Mouse (Mus musculus) hindbrain, embryonic 12.5 days (tissue): ENCODE measurements around the gene Kcne3. TPM values are rescaled to one million over a fixed set of nuclear protein-coding genes. Genes with fewer than 3 reads are reported as not detected.
A peak's percentile ranks its signal among the peaks of the same experiment; 100 is the strongest.

Experiments
- ATAC-seq: fragments of 200-750 bp; cut with Nextera tagmentation; 2 replicates; pipeline ENCODE4 v1.8.0; 2017; ENCODE audit warnings: moderate TSS enrichment; ENCODE audit not compliant: low FRiP score
- H3K27ac ChIP-seq: fragments of 300-500 bp; sonication (generic); 2 replicates; pipeline ENCODE4 v1.5.1; 2016; ENCODE audit warnings: mild to moderate bottlenecking
- H3K27me3 ChIP-seq: fragments of 300-500 bp; sonication (generic); 2 replicates; pipeline ENCODE4 v1.6.1; 2016; ENCODE audit warnings: mild to moderate bottlenecking
- H3K36me3 ChIP-seq: fragments of 300-500 bp; sonication (generic); 2 replicates; pipeline ENCODE4 v1.6.1; 2016; ENCODE audit warnings: mild to moderate bottlenecking
- H3K4me1 ChIP-seq: fragments of 300-500 bp; sonication (generic); 2 replicates; pipeline ENCODE4 v1.6.1; 2016
- H3K4me2 ChIP-seq: fragments of 300-500 bp; sonication (generic); replicated peaks from 2 replicates; pipeline ENCODE4 v1.6.1; 2016; ENCODE audit warnings: mild to moderate bottlenecking
- H3K4me3 ChIP-seq: fragments of 300-500 bp; sonication (generic); 2 replicates; pipeline ENCODE4 v1.5.1; 2016; ENCODE audit warnings: mild to moderate bottlenecking
- H3K9ac ChIP-seq: fragments of 300-500 bp; sonication (generic); 2 replicates; pipeline ENCODE4 v1.6.1; 2016; ENCODE audit warnings: mild to moderate bottlenecking, moderate library complexity
- H3K9me3 ChIP-seq: fragments of 300-500 bp; sonication (generic); replicated peaks from 2 replicates; pipeline ENCODE4 v1.6.1; 2016; ENCODE audit warnings: mild to moderate bottlenecking
- WGBS: fragments of 180-500 bp; shearing (Covaris S2); methylation state at CpG from one replicate; pipeline ENCODE4 v1.1.7; 2016; 5-methylcytosine and 5-hydroxymethylcytosine counted together
- polyA plus RNA-seq: library from polyadenylated mRNA; unstranded; fragments of >200 nt; fragmentation: Nextera tagmentation; extraction: Ambion mirVana; gene quantifications from 2 replicates; pipeline ENCODE4 v1.2.1, GENCODE M21; 2016

The Kcne3 gene
- polyA plus RNA-seq, 1 experiment from 2014 or later: 4.7 TPM

DNA sequence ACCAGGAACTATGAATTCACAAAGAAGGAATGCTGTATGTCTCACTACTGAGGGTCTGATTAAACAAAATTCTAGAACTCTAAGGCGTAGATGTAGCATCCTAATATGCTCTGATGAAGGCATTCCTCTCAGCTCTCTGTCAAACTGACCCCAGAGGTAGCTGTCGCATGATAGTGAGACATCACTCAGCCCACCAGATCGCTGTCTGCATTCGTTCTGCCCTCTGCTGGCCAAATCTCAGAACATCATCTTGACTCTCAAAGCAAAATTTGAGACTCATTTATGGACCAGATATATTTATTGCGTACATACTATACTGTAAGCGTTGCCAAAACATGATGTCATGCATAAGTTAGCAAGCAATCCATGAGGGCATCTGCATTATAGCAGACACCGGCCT, 11.3 kb downstream of the Kcne3 start:
- 24% methylated on average over 7 of the region's 7 CpGs for WGBS
- H3K27ac ChIP-seq: no peak overlapping the region
- peaks cover 7% of the 10 kb centered on the region for H3K27me3 ChIP-seq
- H3K36me3 ChIP-seq: no peaks in the 10 kb centered on the region
- no peak overlapping the region for H3K4me3 ChIP-seq
- no peak overlapping the region for H3K9ac ChIP-seq
- H3K9me3 ChIP-seq: no peaks in the 10 kb centered on the region
- H3K4me1 ChIP-seq: no peaks in the 10 kb centered on the region
- ATAC-seq: no peak
- no peak overlapping the region for H3K4me2 ChIP-seq

DNA sequence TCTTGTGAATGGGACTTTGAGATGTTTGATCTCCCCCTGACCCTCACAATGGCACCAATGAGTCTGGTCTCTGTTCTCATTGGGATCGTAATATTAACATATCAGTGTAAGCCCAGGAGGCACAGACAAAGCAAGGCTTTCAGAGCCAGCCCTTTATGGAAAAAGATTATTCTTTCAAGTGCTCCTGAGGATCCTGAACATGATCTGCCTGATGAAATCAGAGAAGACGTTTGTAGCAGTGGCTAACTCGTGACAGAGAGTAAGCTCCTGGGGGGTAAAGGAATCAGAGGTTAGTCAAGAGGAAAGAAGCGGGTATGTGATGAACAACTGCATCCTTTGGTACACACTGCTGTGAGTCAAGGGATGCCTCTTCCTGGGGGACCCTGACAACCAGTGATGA, 13.9 kb downstream of the Kcne3 start:
- Histone ChIP-seq H3K36me3 (no peaks in the 10 kb centered on the region), H3K4me1 (no peaks in the 10 kb centered on the region), H3K27ac (no peak overlapping the region), H3K9me3 (no peaks in the 10 kb centered on the region), H3K27me3 (peaks cover 7% of the 10 kb centered on the region), H3K4me3 (no peak overlapping the region), H3K9ac (no peak overlapping the region), H3K4me2 (no peak overlapping the region)
- no peak for ATAC-seq
- WGBS: 44% methylated on average over 4 of the region's 4 CpGs

DNA sequence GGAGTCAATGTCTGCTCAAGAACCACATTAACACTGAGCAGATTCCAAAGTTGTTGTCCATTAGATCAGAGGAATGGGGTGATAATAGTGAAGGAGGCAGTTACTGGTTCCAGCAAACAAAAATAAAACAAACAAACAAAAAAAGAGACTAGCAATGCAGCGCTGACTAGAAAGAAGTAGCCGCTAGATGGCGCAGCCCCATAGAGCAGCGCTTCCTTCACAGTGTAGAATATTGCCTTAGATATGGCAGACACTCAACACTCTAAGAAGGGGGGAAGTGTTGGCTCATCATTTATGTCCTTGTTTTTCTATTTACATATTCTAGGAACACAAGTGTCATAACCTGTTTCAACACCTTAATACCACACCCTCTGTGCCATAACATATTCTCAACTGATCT, 14.5 kb downstream of the Kcne3 start:
- 5% methylated on average over 4 of the region's 4 CpGs for WGBS
- Histone ChIP-seq H3K9ac (no peak overlapping the region), H3K36me3 (no peaks in the 10 kb centered on the region), H3K9me3 (no peaks in the 10 kb centered on the region), H3K27ac (no peak overlapping the region), H3K27me3 (peaks cover 7% of the 10 kb centered on the region), H3K4me1 (no peaks in the 10 kb centered on the region), H3K4me2 (no peak overlapping the region), H3K4me3 (no peak overlapping the region)
- peak; percentile 43; the same call in 1 of the 2 replicates for ATAC-seq

DNA sequence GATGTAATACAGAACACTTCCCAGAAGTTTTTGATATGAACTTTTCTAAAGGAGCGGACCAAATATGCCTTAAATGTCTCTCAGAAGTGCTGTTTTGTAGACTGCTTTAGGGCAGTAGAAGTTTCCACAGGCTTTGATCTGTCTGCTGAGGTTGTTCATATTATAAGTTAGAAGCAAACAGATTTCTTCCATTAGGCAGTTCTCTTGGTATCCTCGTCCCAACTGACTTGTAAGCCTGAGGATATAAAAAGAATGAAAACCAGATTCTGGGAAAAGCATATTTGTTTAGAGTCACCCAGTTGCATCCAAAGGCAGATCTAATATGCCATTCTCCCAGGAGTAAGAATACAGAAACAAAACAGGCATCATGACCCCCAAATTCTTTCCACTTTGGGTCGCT, 24.9 kb downstream of the Kcne3 start:
- no peaks in the 10 kb centered on the region for H3K9me3 ChIP-seq

DNA sequence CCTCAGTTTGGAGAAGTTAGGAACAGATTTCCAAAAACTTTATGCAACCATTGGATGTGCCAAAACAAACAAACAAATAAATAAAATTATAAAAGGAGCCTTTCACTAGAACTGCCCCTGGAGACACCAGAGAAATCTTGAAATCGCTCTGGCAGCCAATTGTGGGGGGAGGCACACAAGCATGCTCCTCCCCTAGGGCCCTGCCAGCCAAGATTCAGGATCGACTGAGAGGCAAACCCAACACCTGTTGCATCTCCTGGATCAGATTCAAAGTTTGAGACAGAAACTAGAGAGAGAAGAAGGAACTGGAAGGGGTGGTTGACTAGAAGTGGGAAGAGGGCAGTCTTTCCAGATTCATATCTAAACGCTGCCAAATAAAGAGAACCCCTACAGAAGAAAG, 27.3 kb downstream of the Kcne3 start:
- WGBS: 74% methylated on average over 3 of the region's 3 CpGs
- Histone ChIP-seq H3K27me3 (no peaks in the 10 kb centered on the region), H3K9ac (no peak overlapping the region)

More for the DNA sequence above, 24.9 kb downstream of the Kcne3 start:
- Histone ChIP-seq H3K36me3 (no peaks in the 10 kb centered on the region), H3K27ac (no peak overlapping the region), H3K27me3 (no peaks in the 10 kb centered on the region), H3K9ac (no peak overlapping the region), H3K4me1 (no peaks in the 10 kb centered on the region), H3K4me3 (no peak overlapping the region), H3K4me2 (no peak overlapping the region)
- WGBS: 92% methylated on average over 3 of the region's 3 CpGs
- ATAC-seq: no peak

DNA sequence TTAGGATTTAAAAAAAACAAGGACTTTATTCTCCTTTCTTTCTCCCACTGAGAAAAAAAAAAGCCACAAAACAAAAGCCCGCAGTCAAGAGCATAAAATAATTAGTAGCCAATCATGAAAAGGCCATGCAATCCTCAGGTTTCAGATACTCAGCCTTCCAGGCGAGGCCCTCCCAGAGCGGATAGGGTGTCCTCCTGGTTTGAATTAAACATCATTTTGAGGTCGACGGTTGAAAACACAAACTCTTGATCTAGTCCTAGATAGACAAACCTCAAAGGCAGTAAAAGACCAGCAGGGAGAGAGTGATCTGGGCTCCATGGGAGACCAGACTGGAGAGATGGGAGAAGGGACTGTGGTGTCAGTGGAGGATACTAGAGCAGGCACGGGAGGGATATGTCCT, 28.6 kb downstream of the Kcne3 start:
- WGBS: 74% methylated on average over 6 of the region's 6 CpGs
- Histone ChIP-seq H3K27ac (no peak overlapping the region), H3K9me3 (no peaks in the 10 kb centered on the region), H3K36me3 (no peaks in the 10 kb centered on the region), H3K9ac (no peak overlapping the region), H3K4me3 (no peak overlapping the region), H3K27me3 (no peaks in the 10 kb centered on the region), H3K4me2 (no peak overlapping the region), H3K4me1 (no peaks in the 10 kb centered on the region)
- no peak for ATAC-seq

More for the DNA sequence above, 27.3 kb downstream of the Kcne3 start:
- ATAC-seq: no peak
- no peak overlapping the region for H3K27ac ChIP-seq
- no peaks in the 10 kb centered on the region for H3K36me3 ChIP-seq
- no peak overlapping the region for H3K4me2 ChIP-seq
- H3K9me3 ChIP-seq: no peaks in the 10 kb centered on the region
- no peaks in the 10 kb centered on the region for H3K4me1 ChIP-seq
- no peak overlapping the region for H3K4me3 ChIP-seq

DNA sequence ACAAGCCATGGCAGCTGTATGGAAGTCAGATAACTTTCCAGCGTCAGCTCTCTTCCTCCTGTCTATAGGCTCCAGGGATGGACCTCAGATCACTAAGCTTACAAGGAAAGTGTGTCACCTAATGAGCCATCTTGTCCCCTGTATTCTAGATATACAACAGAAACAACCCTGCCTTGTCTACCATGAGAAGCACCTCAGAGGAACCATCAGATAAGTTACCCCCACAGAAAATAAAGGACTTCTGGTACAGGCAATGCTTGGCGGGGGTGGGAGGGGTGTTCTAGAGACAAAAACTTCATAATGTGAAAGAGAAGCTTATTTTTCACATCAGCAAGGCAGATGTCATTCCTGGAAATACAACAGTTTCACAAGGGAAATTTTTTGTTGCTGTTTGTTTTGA, 29.8 kb downstream of the Kcne3 start:
- Histone ChIP-seq H3K36me3 (no peaks in the 10 kb centered on the region), H3K9me3 (no peaks in the 10 kb centered on the region), H3K4me2 (no peak overlapping the region), H3K4me1 (no peaks in the 10 kb centered on the region), H3K9ac (no peak overlapping the region), H3K27ac (no peak overlapping the region), H3K4me3 (no peak overlapping the region), H3K27me3 (no peaks in the 10 kb centered on the region)
- no peak for ATAC-seq
- WGBS: 93% methylated on average over 2 of the region's 2 CpGs

DNA sequence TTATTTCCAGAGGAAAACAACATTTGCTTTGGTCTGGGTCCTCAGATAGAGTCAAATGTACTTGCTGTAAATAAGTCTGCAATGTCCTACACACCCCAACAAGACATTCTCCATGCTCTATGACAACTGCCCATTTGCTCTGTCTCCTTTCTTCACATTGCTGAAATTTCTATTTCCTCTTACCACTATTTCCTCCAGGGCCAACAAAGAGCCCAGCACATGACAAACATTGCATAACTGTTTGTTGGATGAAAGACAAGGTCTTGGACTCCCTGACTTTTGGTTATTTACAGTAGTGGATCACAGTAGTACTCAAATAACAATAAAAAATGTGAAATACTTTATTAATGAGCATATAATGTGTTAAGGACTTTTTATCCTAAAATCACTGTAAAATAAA, 31.6 kb downstream of the Kcne3 start:
- Histone ChIP-seq H3K4me1 (no peaks in the 10 kb centered on the region), H3K9me3 (no peaks in the 10 kb centered on the region), H3K27ac (no peak overlapping the region), H3K27me3 (no peaks in the 10 kb centered on the region), H3K4me2 (no peak overlapping the region), H3K9ac (no peak overlapping the region), H3K36me3 (no peaks in the 10 kb centered on the region), H3K4me3 (no peak overlapping the region)
- ATAC-seq: no peak

DNA sequence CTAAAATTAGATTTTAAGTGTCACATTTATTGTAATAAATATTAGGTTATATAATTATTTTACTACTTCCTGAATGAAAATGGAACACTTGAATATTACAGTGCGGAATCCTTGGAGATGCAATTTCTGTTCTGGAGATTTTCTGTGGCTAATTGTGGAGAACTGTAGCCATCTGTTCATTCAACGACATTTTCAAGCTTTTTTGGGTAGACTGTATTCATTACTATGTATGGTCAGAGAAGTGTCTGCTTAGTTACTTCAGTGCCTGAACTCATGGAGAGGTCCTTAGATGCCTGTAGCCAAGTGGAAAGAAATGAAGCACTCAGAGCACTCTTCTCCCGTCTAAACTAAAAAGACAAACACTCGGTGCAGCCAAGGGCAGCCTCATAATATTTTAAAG, 38.0 kb downstream of the Kcne3 start:
- WGBS: 79% methylated on average over 4 of the region's 4 CpGs
- Histone ChIP-seq H3K4me3 (no peak overlapping the region), H3K9me3 (no peaks in the 10 kb centered on the region), H3K9ac (no peak overlapping the region), H3K27ac (no peak overlapping the region), H3K27me3 (no peaks in the 10 kb centered on the region), H3K4me1 (peaks cover 22% of the 10 kb centered on the region), H3K4me2 (no peak overlapping the region), H3K36me3 (no peaks in the 10 kb centered on the region)
- ATAC-seq: no peak

DNA sequence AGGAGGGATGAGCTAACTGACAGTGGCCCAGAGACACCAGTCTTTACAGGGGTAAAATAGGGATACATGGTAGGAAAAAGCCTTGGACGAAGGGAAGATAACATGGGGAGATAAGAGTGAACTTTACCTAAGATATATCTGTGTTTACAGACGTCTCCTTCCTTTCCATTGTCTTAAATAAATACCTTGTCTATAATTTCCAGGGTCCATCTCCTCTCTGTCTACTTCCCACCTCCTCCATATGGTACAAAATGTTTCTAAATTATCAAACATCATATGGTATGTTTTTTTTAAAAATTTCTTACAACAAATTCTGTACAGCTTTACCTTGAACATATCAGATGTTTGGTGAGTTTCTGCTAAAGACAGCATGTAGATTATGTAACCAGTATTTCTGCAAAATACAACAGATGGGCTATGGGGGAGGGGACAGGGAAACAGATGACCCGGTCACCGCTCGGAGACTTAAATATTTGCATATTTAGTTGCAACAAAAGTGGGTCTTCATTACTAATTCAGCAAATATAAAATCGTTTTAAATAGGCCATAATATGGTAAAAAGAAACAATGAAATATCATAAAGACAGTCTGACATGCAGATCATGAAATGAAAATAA, 38.9 kb downstream of the Kcne3 start:
- Histone ChIP-seq H3K9ac (no peak overlapping the region), H3K27ac (no peak overlapping the region), H3K4me3 (no peak overlapping the region), H3K36me3 (no peaks in the 10 kb centered on the region), H3K4me1 (peaks cover 22% of the 10 kb centered on the region), H3K27me3 (no peaks in the 10 kb centered on the region), H3K9me3 (no peaks in the 10 kb centered on the region), H3K4me2 (no peak overlapping the region)
- 46% methylated on average over 6 of the region's 6 CpGs for WGBS
- ATAC-seq: no peak

DNA sequence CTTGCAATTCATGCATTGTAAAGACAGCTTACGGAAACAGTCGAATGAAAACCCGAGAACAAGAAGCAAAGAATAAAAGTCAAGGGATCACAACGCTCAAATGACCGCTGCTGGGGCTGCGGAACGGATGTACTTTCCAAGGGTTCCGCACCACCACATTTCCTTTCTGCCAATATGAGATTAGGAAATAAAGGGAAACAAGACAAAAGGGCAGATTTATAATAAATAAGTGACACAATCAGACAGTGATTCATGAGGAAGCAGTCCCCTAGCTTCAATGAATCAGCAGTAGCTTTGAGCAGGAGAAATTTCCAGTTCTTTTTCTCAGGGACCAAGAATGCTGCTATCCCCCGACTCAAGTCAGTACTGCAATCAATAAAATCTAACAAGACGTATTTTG, 39.7 kb downstream of the Kcne3 start:
- H3K36me3 ChIP-seq: no peaks in the 10 kb centered on the region
- H3K9ac ChIP-seq: no peak overlapping the region
- peaks cover 22% of the 10 kb centered on the region for H3K4me1 ChIP-seq
- WGBS: 43% methylated on average over 10 of the region's 10 CpGs
- H3K4me3 ChIP-seq: no peak overlapping the region
- ATAC-seq: no peak
- peak overlapping the region; percentile 55; the same call in 1 of the 2 replicates for H3K27ac ChIP-seq
- peak overlapping the region; percentile 39 for H3K4me2 ChIP-seq
- no peaks in the 10 kb centered on the region for H3K9me3 ChIP-seq
- H3K27me3 ChIP-seq: no peaks in the 10 kb centered on the region

DNA sequence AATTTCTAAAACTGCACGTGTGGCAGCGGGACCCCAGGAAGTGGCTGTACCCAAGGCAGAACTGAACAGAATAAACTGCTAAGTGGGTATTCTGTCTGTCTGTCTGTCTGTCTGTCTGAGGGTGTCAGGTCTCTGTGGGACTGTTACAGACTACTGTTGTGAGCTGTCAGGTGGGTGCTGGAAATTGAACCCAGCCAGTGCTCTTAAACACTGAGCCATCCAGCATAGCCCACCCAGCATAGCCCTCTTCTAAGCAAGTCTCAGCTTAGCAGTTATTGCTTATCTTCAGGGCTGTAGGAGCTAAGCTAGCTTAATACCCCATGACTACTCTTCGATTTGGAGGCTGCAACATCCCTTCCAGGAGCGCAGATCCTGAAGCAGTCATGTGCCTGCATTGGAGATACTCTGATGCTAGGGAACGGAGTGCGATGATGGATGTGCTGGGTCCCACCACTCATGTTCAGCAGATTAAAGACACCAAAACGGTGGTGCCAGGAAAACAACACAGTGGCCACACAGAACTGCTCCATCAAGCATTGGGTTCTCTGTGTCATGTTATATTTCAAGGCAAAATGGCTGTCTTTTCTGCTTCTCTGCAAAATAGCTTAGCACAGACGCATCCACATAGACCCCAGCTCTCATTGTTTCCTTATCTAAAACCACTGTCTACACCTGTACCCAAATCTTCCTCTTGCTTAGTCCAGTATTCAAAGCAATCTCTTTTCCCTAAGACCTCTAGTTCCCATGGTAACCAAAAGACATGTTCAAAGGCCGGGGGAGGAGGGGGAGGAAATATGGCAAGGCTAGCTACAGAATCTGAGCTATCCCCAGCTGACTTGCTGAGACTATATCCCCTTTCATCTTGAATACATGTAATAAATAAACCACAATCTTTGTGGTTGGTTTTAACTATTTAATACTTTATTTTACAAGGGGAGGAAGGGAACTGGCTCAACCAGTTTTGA, 40.6 kb downstream of the Kcne3 start:
- ATAC-seq: peak; percentile 43; the same call in 1 of the 2 replicates
- Histone ChIP-seq H3K9ac (no peak overlapping the region), H3K4me2 (no peak overlapping the region), H3K27ac (no peak overlapping the region), H3K27me3 (no peaks in the 10 kb centered on the region), H3K36me3 (no peaks in the 10 kb centered on the region), H3K9me3 (no peaks in the 10 kb centered on the region), H3K4me3 (no peak overlapping the region), H3K4me1 (peaks cover 22% of the 10 kb centered on the region)
- 74% methylated on average over 9 of the region's 9 CpGs for WGBS
